Mouse (Mus musculus) duodenum, adult 2 months (tissue): ENCODE measurements around the gene Zdhhc24. TPM values are rescaled to one million over a fixed set of nuclear protein-coding genes. Genes with fewer than 3 reads are reported as not detected.

ENCODE experiments used
- polyA plus RNA-seq: library from polyadenylated mRNA; depleted of rRNA; stranded (reverse); fragments of >200 nt; gene quantifications from 2 replicates; pipeline ENCODE4 v1.2.3, GENCODE M21; 2012; ENCODE audit warnings: low replicate concordance; rRNA removed

Gene Zdhhc24
- polyA plus RNA-seq = 20.0 and 26.3 TPM in 2 replicates

DNA sequence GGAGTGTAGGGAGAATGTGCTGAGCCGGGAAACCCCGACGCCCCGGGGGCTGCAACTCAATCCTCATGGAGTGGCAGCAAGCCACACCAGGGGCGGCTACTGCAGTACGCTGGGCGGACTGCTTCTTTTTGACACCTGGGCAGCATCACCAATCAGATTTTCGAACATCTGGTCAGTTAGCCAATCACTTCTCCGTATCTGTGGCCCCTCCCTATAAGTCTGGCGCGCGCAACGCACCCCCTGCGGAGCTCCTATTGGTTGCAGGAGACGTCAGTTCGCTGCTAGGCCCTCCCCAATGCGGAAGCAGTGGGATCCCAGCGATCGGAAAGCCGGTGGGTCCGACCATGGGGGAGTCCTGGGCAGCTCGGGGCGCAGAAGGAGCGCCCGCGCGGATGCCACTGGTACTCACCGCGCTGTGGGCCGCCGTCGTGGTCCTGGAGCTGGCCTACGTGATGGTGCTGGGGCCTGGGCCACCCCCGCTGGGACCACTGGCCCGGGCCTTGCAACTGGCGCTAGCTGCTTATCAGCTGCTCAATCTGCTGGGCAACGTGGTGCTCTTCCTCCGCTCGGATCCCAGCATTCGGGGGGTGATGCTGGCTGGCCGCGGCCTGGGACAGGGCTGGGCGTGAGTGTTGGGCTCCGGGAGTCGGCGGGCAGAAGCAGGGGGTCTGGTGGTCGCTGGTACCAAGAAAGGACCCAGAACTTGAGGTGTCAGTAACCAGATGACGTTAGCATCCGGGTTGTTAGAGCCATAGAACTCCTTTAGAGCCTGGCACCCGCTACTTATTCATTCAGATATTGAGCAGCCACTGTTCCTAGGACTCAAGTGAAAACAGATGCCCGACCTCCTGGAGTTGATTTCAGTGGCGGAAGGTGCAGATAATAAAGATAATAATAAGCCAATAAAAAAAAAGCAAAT, at the start of gene Zdhhc24:
TSS of gene Zdhhc24 (plus strand) at position 264 of the 919 bp plus-strand sequence.

DNA sequence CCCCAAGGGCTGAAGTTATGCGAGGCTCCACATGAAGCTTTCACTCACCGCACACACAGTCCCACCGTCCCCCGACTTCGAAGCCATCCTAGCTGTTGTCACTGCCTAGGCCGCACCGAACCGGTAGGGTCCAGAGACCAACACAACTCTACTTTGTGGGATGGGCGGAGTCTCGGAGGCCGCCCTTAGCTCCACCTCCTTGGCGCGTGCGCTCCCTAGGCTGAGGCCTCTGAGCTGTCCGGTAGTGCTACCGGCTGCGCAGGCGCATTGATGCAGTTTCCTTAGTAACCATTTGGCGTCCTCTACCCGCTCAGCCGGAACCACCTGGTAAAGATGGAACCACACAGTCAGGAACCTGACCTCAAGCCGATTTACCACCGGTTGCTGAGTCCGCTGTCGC, 39.3 kb upstream of the Zdhhc24 start, which contains the start of the genes Ccs and Ccdc87:
TSS of gene Ccs (minus strand) at position 184 of the 400 bp plus-strand sequence.
TSS of gene Ccdc87 (plus strand) at position 218 of the 400 bp plus-strand sequence.

GRCm38 (mm10) chr19:4854552-4855469, 23.7 kb upstream of the Zdhhc24 start, which contains the start of gene Ctsf:
Gene Ctsf (plus strand): TSS chr19:4855130.

GRCm38 (mm10) chr19:4877785-4878184, 683 bp upstream of the Zdhhc24 start, which contains the start of gene Actn3:
Gene Actn3 (minus strand): TSS chr19:4877909.

DNA sequence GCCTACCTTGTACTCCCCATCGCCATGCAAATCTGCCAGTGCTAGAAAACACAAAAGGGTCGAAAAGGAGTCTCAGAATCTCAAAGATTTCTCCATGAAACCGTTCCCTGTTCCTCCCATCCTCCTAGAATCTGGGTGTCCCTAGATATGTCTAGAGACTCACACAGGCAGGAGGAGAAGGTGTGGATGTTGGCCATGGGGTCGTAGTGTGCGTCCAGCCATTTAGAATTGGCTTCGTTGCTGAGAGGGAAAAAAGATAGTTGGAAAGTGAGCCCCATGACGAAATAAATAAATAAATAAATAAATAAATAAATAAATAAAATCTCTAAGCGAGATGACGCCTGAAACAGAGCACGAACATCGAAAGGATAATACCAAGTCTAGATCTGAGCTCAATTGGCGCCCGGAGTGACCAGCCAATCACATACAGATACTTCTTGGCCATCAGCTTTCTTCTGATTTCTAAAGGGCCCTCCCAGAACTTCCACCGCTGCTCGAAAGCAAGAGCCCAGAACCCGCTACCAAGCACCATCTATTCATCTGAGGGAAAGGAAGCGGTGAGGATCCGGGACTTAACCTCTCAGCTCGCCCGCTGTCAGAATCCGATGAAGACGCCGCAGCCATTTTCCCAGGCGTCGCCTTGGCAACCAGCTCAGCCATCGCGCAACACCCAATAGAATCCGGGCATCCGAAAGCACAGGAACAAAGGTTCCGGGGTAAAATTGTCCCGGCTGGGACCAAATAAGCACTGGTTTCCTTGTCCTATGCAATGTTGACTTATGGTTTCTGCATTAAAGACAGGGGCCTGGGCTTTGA, 27.7 kb downstream of the Zdhhc24 start, which contains the start of gene Bbs1:
TSS of gene Bbs1 (minus strand) at position 650 of the 816 bp plus-strand sequence.

GRCm38 (mm10) chr19:4927904-4928531, 49.5 kb downstream of the Zdhhc24 start, which contains the start of gene Dpp3:
Gene Dpp3 (minus strand): TSS chr19:4928287.

Other genes with a start within 250 kb of the Zdhhc24 start
- 0.21 and 0.38 TPM in 2 replicates for gene Gm960, start 180.0 kb upstream of the Zdhhc24 start, polyA plus RNA-seq
- gene Sptbn2, start 167.5 kb upstream of the Zdhhc24 start, polyA plus RNA-seq = 0.15 and 0.36 TPM in 2 replicates
- 1.6 and 1.9 TPM in 2 replicates for gene Rbm4b, start 122.2 kb upstream of the Zdhhc24 start, polyA plus RNA-seq
- gene Rbm4, start 84.8 kb upstream of the Zdhhc24 start, polyA plus RNA-seq = 14.1 and 19.8 TPM in 2 replicates
- gene Gm21992, start 67.1 kb upstream of the Zdhhc24 start, polyA plus RNA-seq = 14.3 and 15.5 TPM in 2 replicates
- 54.4 and 67.9 TPM in 2 replicates for gene Rbm14, start 67.0 kb upstream of the Zdhhc24 start, polyA plus RNA-seq
- gene Ccs, start 39.3 kb upstream of the Zdhhc24 start, polyA plus RNA-seq = 44.5 and 45.3 TPM in 2 replicates
- gene Ccdc87, start 39.3 kb upstream of the Zdhhc24 start, polyA plus RNA-seq = 0.05 and 0.20 TPM in 2 replicates
- gene Ctsf, start 23.5 kb upstream of the Zdhhc24 start, polyA plus RNA-seq = 23.8 and 33.2 TPM in 2 replicates
- 0.12 and 0.37 TPM in 2 replicates for gene Actn3, start 759 bp upstream of the Zdhhc24 start, polyA plus RNA-seq
- 0.32 and 2.3 TPM in 2 replicates for gene Bbs1, start 28.0 kb downstream of the Zdhhc24 start, polyA plus RNA-seq
- 131 and 152 TPM in 2 replicates for gene Dpp3, start 49.6 kb downstream of the Zdhhc24 start, polyA plus RNA-seq
- 1.2 and 1.7 TPM in 2 replicates for gene Peli3, start 64.5 kb downstream of the Zdhhc24 start, polyA plus RNA-seq
- gene Mrpl11, start 83.5 kb downstream of the Zdhhc24 start, polyA plus RNA-seq = 8.4 and 15.6 TPM in 2 replicates
- 0.90 and 1.8 TPM in 2 replicates for gene Npas4, start 111.6 kb downstream of the Zdhhc24 start, polyA plus RNA-seq
- 2.3 and 8.8 TPM in 2 replicates for gene Slc29a2, start 145.2 kb downstream of the Zdhhc24 start, polyA plus RNA-seq
- 12.5 and 14.2 TPM in 2 replicates for gene B4gat1, start 160.2 kb downstream of the Zdhhc24 start, polyA plus RNA-seq
- 1.3 and 2.9 TPM in 2 replicates for gene AC124502.3, start 160.2 kb downstream of the Zdhhc24 start, polyA plus RNA-seq
- gene Brms1, start 162.7 kb downstream of the Zdhhc24 start, polyA plus RNA-seq = 37.5 and 52.2 TPM in 2 replicates
- 3.3 and 8.5 TPM in 2 replicates for gene Rin1, start 171.8 kb downstream of the Zdhhc24 start, polyA plus RNA-seq
- 4.6 and 4.9 TPM in 2 replicates for gene Cd248, start 189.4 kb downstream of the Zdhhc24 start, polyA plus RNA-seq
- 3.3 and 3.6 TPM in 2 replicates for gene Tmem151a, start 206.9 kb downstream of the Zdhhc24 start, polyA plus RNA-seq
- gene Yif1a, start 209.9 kb downstream of the Zdhhc24 start, polyA plus RNA-seq = 254 and 407 TPM in 2 replicates
- 2.0 and 3.1 TPM in 2 replicates for gene Cnih2, start 219.9 kb downstream of the Zdhhc24 start, polyA plus RNA-seq
- gene Rab1b, start 228.4 kb downstream of the Zdhhc24 start, polyA plus RNA-seq = 198 and 335 TPM in 2 replicates
- 23.5 and 24.1 TPM in 2 replicates for gene Klc2, start 239.9 kb downstream of the Zdhhc24 start, polyA plus RNA-seq